Mouse (Mus musculus) brown adipose tissue, adult 24 weeks (tissue): ENCODE results near the gene Ncstn. TPM values are rescaled to one million over a fixed set of nuclear protein-coding genes. Genes with fewer than 3 reads are reported as not detected.

Source experiments
- H3K27ac ChIP-seq: fragments of 200-500 bp; replicated peaks from 2 replicates; pipeline ENCODE4 v1.5.1; 2012; ENCODE audit warnings: low read depth, mild to moderate bottlenecking, low read length
- H3K4me1 ChIP-seq: fragments of 200-500 bp; 2 replicates; pipeline ENCODE4 v1.6.1; 2012; ENCODE audit warnings: low read length, mixed read lengths; ENCODE audit not compliant: control insufficient read depth, insufficient read depth, insufficient read length
- H3K4me3 ChIP-seq: fragments of 200-500 bp; 2 replicates; pipeline ENCODE4 v1.5.1; 2012; ENCODE audit warnings: low read depth, mild to moderate bottlenecking, low read length, moderate library complexity; ENCODE audit not compliant: insufficient read depth
- polyA plus RNA-seq: library from polyadenylated mRNA; stranded (reverse); fragments of >200 nt; gene quantifications from 2 replicates; pipeline ENCODE4 v1.2.4, GENCODE M21; 2012; ENCODE audit not compliant: missing spikeins, insufficient read depth, insufficient read length

Ncstn gene
- 25.1 and 29.6 TPM in 2 replicates for polyA plus RNA-seq

- Histone ChIP-seq H3K27ac (peak within 1 kb of the TSS; percentile 89), H3K4me1 (peaks cover 5% of the 10 kb centered on the region; the same call in 1 of the 2 replicates), H3K4me3 (peak within 1 kb of the TSS; percentile 88)
These were observed at the start of gene Ncstn, which contains the start of gene Copa for GRCm38 (mm10) chr1:172082101-172082898. Ncstn (minus strand) TSS chr1:172082795. Copa (plus strand) TSS chr1:172082529.

DNA sequence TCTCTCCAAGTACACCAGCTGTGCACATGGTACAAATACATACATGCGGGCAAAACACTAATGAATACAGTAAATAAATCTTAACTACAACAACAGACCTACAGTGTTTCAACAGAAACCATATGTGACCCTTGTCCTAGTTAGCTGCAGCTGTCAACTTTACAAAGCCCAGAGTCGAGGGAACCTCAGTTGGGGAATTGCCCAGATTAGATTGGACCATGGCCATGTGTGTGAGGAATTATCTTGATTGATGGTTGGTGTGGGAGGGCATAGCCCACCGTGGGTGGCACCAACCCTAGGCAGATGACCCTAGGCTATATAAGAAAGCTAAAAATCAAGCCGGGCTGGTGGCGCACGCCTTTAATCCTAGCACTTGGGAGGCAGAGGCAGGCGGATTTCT is 49.7 kb upstream of the Ncstn start:
- Histone ChIP-seq H3K4me1 (peaks cover 4% of the 10 kb centered on the region), H3K27ac (peak overlapping the region; percentile 47; the same call in 1 of the 2 replicates), H3K4me3 (no peak overlapping the region)

- no peak overlapping the region for H3K27ac ChIP-seq
- H3K4me3 ChIP-seq: no peak overlapping the region
- peaks cover 5% of the 10 kb centered on the region for H3K4me1 ChIP-seq
These were observed 47.2 kb upstream of the Ncstn start for GRCm38 (mm10) chr1:172129780-172130179.

GRCm38 (mm10) chr1:172129108-172129507 is 46.5 kb upstream of the Ncstn start:
- Histone ChIP-seq H3K4me3 (no peak overlapping the region), H3K27ac (no peak overlapping the region), H3K4me1 (peaks cover 5% of the 10 kb centered on the region)

- Histone ChIP-seq H3K27ac (no peak overlapping the region), H3K4me3 (no peak overlapping the region), H3K4me1 (peaks cover 5% of the 10 kb centered on the region)
These were observed 46.0 kb upstream of the Ncstn start for GRCm38 (mm10) chr1:172128563-172128962.

DNA sequence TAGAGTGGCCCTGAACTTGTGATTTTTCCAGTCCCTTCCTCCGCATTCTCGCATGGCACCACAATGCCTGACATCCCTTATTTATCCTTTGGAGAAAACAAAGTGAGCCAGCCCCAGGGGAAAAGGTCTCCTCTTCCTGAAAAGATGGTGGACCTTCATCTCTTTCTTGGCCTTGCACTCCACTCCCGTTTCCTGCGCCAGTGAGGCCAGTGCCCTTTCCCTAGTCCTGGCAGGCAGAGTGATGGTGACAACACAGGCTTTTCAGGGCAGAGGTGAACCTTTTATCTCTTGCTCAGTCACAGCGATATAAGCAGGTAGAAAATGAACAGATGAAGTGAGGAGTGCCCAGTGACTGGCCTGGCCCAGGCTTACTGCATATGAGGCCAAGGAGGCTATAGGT is 44.9 kb upstream of the Ncstn start:
- Histone ChIP-seq H3K27ac (peak overlapping the region; percentile 88), H3K4me1 (peaks cover 5% of the 10 kb centered on the region), H3K4me3 (peak overlapping the region; percentile 93)

DNA sequence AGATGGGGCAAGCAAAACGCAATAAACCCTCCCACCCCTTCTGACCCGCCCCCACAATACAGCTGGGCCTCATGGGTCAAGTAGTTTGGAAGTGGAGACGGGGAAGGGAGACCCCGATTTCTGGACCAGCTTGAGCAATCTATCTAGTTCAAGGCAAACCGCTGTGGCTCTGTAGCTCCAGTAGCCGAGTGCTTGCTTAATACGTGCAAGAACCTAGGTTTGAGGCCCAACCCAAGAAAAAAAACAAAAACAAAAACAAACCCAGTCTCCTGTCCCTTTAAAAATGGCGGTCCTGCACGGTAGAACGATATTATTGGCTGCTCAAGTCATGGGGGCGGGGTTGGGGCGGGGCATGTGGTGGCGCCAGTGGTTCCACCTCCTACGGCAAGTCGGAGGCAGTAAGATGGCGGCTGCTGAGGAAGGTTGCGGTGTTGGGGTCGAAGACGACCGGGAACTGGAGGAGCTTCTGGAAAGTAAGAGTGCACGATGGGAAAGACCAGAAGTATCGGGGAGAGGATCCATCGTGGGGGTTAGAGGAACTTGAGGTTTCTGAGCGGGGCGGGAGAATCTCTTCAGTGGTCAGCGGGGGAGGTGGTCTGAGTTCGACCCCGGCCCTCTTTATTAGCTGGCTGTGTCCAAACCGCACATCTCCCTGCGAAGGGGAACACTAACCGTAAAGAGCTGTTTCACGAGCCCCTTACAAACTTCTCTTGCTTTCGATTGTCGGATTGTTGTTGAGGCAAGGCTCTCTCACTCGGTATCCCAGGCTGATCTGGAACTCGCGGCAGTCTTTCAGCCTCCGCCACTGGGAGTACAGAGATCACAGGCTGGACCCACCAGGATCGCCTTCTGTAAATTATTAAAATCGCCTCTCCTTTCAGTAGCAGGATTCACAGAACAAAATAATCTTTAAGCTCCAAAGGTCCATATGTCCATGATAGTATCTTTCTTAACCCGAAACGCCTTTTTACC is 44.1 kb upstream of the Ncstn start, which contains the start of gene Pex19:
Gene Pex19 (plus strand): TSS at position 380 of the 972 bp plus-strand sequence.
- Histone ChIP-seq H3K27ac (peak within 1 kb of the TSS; percentile 88), H3K4me1 (peaks cover 5% of the 10 kb centered on the region; the same call in 1 of the 2 replicates), H3K4me3 (peak within 1 kb of the TSS; percentile 93)

DNA sequence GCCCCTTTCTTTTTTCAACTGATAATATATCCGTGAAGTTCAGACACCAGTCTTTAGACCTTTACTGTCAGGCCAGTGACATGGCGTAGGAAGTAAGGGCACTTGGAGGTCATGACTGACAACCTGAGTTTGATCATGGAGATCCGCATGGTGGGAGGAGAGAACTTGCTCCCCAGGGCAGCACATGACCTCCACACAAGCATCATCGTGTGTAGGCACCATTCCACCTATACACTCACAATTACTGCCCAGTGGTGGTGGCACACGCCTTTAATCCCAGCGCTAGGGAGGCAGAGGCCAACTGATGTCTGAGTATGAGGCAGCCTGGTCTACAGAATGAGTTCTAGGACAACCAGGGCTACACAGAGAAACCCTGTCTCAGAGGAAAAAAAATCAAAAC is 42.0 kb upstream of the Ncstn start:
- Histone ChIP-seq H3K27ac (no peak overlapping the region), H3K4me3 (no peak overlapping the region), H3K4me1 (peaks cover 5% of the 10 kb centered on the region; the same call in 1 of the 2 replicates)

GRCm38 (mm10) chr1:172122671-172123070 is 40.1 kb upstream of the Ncstn start:
- Histone ChIP-seq H3K4me3 (no peak overlapping the region), H3K4me1 (peaks cover 4% of the 10 kb centered on the region; the same call in 1 of the 2 replicates), H3K27ac (no peak overlapping the region)

DNA sequence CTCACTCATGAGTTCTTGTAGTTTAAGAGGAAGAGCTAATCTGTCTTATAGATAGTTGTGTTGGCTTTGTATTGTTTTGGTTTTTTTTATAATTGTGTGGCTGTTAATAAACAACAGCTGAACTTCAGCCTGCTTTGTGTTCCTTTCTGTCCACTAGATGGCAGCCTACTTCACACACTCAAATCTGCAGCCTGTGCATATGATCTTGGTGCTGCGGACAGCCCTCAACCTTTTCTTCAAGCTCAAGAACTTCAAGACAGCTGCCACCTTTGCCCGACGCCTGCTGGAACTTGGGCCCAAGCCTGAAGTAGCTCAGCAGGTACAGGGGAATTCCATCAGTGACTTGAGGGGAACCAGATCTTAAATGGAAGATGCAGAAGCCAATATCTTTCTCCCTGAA is 37.1 kb upstream of the Ncstn start:
- Histone ChIP-seq H3K27ac (no peak overlapping the region), H3K4me1 (no peaks in the 10 kb centered on the region), H3K4me3 (no peak overlapping the region)

DNA sequence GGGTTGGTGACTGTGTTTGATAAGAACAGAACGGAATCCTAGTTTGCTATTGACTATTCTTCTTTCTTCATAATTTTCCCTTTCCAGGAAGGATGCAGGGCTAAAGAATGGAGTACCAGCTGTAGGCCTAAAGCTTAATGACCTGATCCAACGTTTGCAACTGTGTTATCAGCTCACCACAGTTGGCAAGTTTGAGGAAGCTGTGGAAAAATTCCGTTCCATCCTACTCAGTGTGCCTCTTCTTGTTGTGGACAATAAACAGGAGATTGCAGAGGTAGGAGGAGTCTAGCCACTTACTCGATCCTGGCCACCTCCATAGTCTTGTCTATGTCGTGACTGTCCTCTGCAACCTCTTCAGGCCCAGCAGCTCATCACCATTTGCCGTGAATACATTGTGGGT is 36.5 kb upstream of the Ncstn start:
- Histone ChIP-seq H3K4me3 (no peak overlapping the region), H3K27ac (no peak overlapping the region), H3K4me1 (no peaks in the 10 kb centered on the region)

GRCm38 (mm10) chr1:172116948-172117347 is 34.4 kb upstream of the Ncstn start:
- no peak overlapping the region for H3K4me3 ChIP-seq
- H3K27ac ChIP-seq: no peak overlapping the region
- H3K4me1 ChIP-seq: no peaks in the 10 kb centered on the region

DNA sequence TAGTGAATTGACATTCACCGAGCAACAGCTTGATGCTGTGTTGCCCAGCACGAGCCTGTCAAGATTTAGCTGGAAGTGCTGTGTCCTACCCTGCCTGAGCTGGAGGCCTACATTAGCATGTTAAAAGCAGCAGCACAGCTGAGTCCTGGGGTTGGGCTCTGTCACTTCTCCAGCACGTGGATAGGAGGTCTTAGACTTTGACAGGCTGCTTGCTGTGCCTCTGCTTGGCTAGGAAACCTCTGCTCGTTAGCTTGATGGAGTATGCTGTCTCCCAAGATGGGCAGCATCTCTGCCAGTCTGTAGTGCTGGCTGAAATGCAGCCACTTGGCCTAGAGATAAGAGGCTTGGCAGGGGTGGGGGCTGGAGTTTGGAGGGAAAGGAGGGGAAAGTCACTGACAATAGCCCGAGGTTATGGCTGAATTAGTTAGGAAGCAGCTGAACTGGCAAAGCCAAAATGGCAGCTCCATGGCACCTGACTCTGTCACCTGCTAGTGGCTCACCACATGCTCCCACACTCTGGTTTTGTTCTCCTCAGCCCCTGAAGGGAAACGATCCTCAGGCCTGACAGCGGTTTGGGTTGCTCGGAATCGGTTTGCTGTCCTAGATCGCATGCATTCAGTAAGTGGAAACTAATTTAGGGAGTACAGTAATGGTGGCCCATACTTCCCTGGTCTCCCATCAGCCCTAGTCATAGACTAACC is 25.3 kb upstream of the Ncstn start:
- Histone ChIP-seq H3K4me3 (no peak overlapping the region), H3K4me1 (no peaks in the 10 kb centered on the region), H3K27ac (no peak overlapping the region)

GRCm38 (mm10) chr1:172105101-172105500 is 22.5 kb upstream of the Ncstn start:
- Histone ChIP-seq H3K4me1 (no peaks in the 10 kb centered on the region), H3K4me3 (no peak overlapping the region), H3K27ac (no peak overlapping the region)
